Mouse (Mus musculus): Measurements from ENCODE around the gene Rasl10a.
A peak's percentile ranks its signal among the peaks of the same experiment; 100 is the strongest.

Rasl10a gene

GRCm38 (mm10) chr11:5057856-5058641, at the start of gene Rasl10a:
TSS of gene Rasl10a (plus strand) at chr11:5058128.
- peak; percentile 76 for DNase-seq (ENCODE audit: low spot score)

GRCm38 (mm10) chr11:5008867-5009266, 49.1 kb upstream of the Rasl10a start:
- no peak for DNase-seq (ENCODE audit: low spot score)

GRCm38 (mm10) chr11:5009354-5010074, 48.4 kb upstream of the Rasl10a start:
- DNase-seq (ENCODE audit: low spot score) = no peak

- no peak for DNase-seq (ENCODE audit: low spot score)
Measured at GRCm38 (mm10) chr11:5010205-5010604, 47.7 kb upstream of the Rasl10a start.

GRCm38 (mm10) chr11:5011480-5011879, 46.4 kb upstream of the Rasl10a start:
- no peak for DNase-seq (ENCODE audit: low spot score)

GRCm38 (mm10) chr11:5012213-5012715, 45.7 kb upstream of the Rasl10a start:
- DNase-seq (ENCODE audit: low spot score) = no peak

GRCm38 (mm10) chr11:5015720-5016119, 42.2 kb upstream of the Rasl10a start:
- DNase-seq (ENCODE audit: low spot score) = peak; percentile 78

- no peak for DNase-seq (ENCODE audit: low spot score)
Measured at GRCm38 (mm10) chr11:5016286-5016685, 41.6 kb upstream of the Rasl10a start.

- peak; percentile 74 for DNase-seq (ENCODE audit: low spot score)
Measured at GRCm38 (mm10) chr11:5017506-5017905, 40.4 kb upstream of the Rasl10a start.

GRCm38 (mm10) chr11:5025108-5025507, 32.8 kb upstream of the Rasl10a start:
- no peak for DNase-seq (ENCODE audit: low spot score)

GRCm38 (mm10) chr11:5028228-5028627, 29.7 kb upstream of the Rasl10a start:
- DNase-seq (ENCODE audit: low spot score) = no peak

- no peak for DNase-seq (ENCODE audit: low spot score)
Measured at GRCm38 (mm10) chr11:5032706-5033105, 25.2 kb upstream of the Rasl10a start.

- DNase-seq (ENCODE audit: low spot score) = peak; percentile 81
Measured at GRCm38 (mm10) chr11:5033136-5033535, 24.8 kb upstream of the Rasl10a start.

GRCm38 (mm10) chr11:5035421-5035820, 22.5 kb upstream of the Rasl10a start:
- no peak for DNase-seq (ENCODE audit: low spot score)

GRCm38 (mm10) chr11:5037146-5037854, 20.6 kb upstream of the Rasl10a start:
- DNase-seq (ENCODE audit: low spot score) = peak; percentile 76

GRCm38 (mm10) chr11:5040585-5040984, 17.3 kb upstream of the Rasl10a start:
- no peak for DNase-seq (ENCODE audit: low spot score)

GRCm38 (mm10) chr11:5041144-5041780, 16.7 kb upstream of the Rasl10a start:
- no peak for DNase-seq (ENCODE audit: low spot score)

GRCm38 (mm10) chr11:5042645-5043381, 15.1 kb upstream of the Rasl10a start:
- DNase-seq (ENCODE audit: low spot score) = no peak

GRCm38 (mm10) chr11:5046321-5046926, 11.5 kb upstream of the Rasl10a start:
- no peak for DNase-seq (ENCODE audit: low spot score)

GRCm38 (mm10) chr11:5051629-5052028, 6.3 kb upstream of the Rasl10a start:
- no peak for DNase-seq (ENCODE audit: low spot score)

Measured in testis, postnatal 10 days (tissue).